Mouse (Mus musculus) hindbrain, embryonic 16.5 days (tissue): Measurements from ENCODE around the gene Sec16a. TPM values are rescaled to one million over a fixed set of nuclear protein-coding genes. Genes with fewer than 3 reads are reported as not detected.
A peak's percentile ranks its signal among the peaks of the same experiment; 100 is the strongest.

Experiments
- ATAC-seq: fragments of 200-750 bp; cut with Nextera tagmentation; 2 replicates; pipeline ENCODE4 v1.8.0; 2017; ENCODE audit warnings: moderate TSS enrichment, moderate library complexity
- H3K27ac ChIP-seq: fragments of 300-500 bp; sonication (generic); 2 replicates; pipeline ENCODE4 v1.5.1; 2014; ENCODE audit warnings: low read depth, mild to moderate bottlenecking, control low read depth, low read length, moderate library complexity
- H3K27me3 ChIP-seq: fragments of 300-500 bp; sonication (generic); replicated peaks from 2 replicates; pipeline ENCODE4 v1.6.1; 2014; ENCODE audit warnings: low read length; ENCODE audit not compliant: control insufficient read depth, insufficient read depth
- H3K36me3 ChIP-seq: fragments of 300-500 bp; sonication (generic); 2 replicates; pipeline ENCODE4 v1.6.1; 2014; ENCODE audit warnings: mild to moderate bottlenecking, low read length, moderate library complexity, mixed read lengths; ENCODE audit not compliant: control insufficient read depth, insufficient read depth
- H3K4me1 ChIP-seq: fragments of 300-500 bp; sonication (generic); 2 replicates; pipeline ENCODE4 v1.6.1; 2014; ENCODE audit warnings: low read depth, low read length; ENCODE audit not compliant: control insufficient read depth, insufficient read depth
- H3K4me2 ChIP-seq: fragments of 300-500 bp; sonication (generic); 2 replicates; pipeline ENCODE4 v1.6.1; 2014; ENCODE audit warnings: mild to moderate bottlenecking, low read length, control low read depth, moderate library complexity
- H3K4me3 ChIP-seq: fragments of 300-500 bp; sonication (generic); 2 replicates; pipeline ENCODE4 v1.5.1; 2014; ENCODE audit warnings: mild to moderate bottlenecking, low read length, control low read depth, moderate library complexity
- H3K9ac ChIP-seq: fragments of 300-500 bp; sonication (generic); 2 replicates; pipeline ENCODE4 v1.6.1; 2014; ENCODE audit warnings: low read depth, mild to moderate bottlenecking, control low read depth, low read length, moderate library complexity
- H3K9me3 ChIP-seq: fragments of 300-500 bp; sonication (generic); 2 replicates; pipeline ENCODE4 v1.6.1; 2014; ENCODE audit warnings: mild to moderate bottlenecking, low read length, moderate library complexity; ENCODE audit not compliant: control insufficient read depth
- WGBS: fragments of 180-500 bp; shearing (Covaris S2); extraction: QIAGEN DNeasy Blood & Tissue Kit; methylation state at CpG from one replicate; pipeline ENCODE4 v1.1.7; 2014; 5-methylcytosine and 5-hydroxymethylcytosine counted together
- polyA plus RNA-seq: library from polyadenylated mRNA; unstranded; fragments of >200 nt; fragmentation: Nextera tagmentation; extraction: Ambion mirVana; gene quantifications from 2 replicates; pipeline ENCODE4 v1.2.1, GENCODE M21; 2015

Sec16a gene
- polyA plus RNA-seq, 1 experiment from 2014 or later = 15.4 TPM

- WGBS = 16% methylated on average over 7 of the region's 7 CpGs
- no peaks in the 10 kb centered on the region for H3K36me3 ChIP-seq
- peaks cover 77% of the 10 kb centered on the region for H3K4me1 ChIP-seq
- H3K9ac ChIP-seq = peak overlapping the region; percentile 48; the same call in 1 of the 2 replicates
- ATAC-seq = peak; percentile 79
- peak overlapping the region; percentile 32 for H3K4me2 ChIP-seq
- peak overlapping the region; percentile 88 for H3K27ac ChIP-seq
- no peaks in the 10 kb centered on the region for H3K9me3 ChIP-seq
- H3K27me3 ChIP-seq = no peaks in the 10 kb centered on the region
- H3K4me3 ChIP-seq = no peak overlapping the region
Measured at GRCm38 (mm10) chr2:26485710-26486109, 40.7 kb upstream of the Sec16a start.

GRCm38 (mm10) chr2:26485278-26485677 lies 40.3 kb upstream of the Sec16a start:
- Histone ChIP-seq H3K9me3 (no peaks in the 10 kb centered on the region), H3K4me3 (no peak overlapping the region), H3K27ac (peak overlapping the region; percentile 88), H3K27me3 (no peaks in the 10 kb centered on the region), H3K9ac (peak overlapping the region; percentile 36; the same call in 1 of the 2 replicates), H3K4me2 (peak overlapping the region; percentile 32), H3K4me1 (peaks cover 73% of the 10 kb centered on the region), H3K36me3 (no peaks in the 10 kb centered on the region)
- 25% methylated on average over 9 of the region's 9 CpGs for WGBS
- peak; percentile 3; the same call in 1 of the 2 replicates for ATAC-seq

- no peaks in the 10 kb centered on the region for H3K9me3 ChIP-seq
- H3K4me3 ChIP-seq = no peak overlapping the region
- H3K36me3 ChIP-seq = no peaks in the 10 kb centered on the region
- H3K27ac ChIP-seq = no peak overlapping the region
- peaks cover 67% of the 10 kb centered on the region for H3K4me1 ChIP-seq
- ATAC-seq = no peak
- H3K9ac ChIP-seq = no peak overlapping the region
- H3K27me3 ChIP-seq = no peaks in the 10 kb centered on the region
- 63% methylated on average over 10 of the region's 10 CpGs for WGBS
- no peak overlapping the region for H3K4me2 ChIP-seq
Measured at GRCm38 (mm10) chr2:26484169-26484568, 39.2 kb upstream of the Sec16a start.

- WGBS = 50% methylated on average over 13 of the region's 13 CpGs
- Histone ChIP-seq H3K9me3 (no peaks in the 10 kb centered on the region), H3K36me3 (no peaks in the 10 kb centered on the region), H3K9ac (peak overlapping the region; percentile 28; the same call in 1 of the 2 replicates), H3K27me3 (no peaks in the 10 kb centered on the region), H3K4me2 (no peak overlapping the region), H3K27ac (peak overlapping the region; percentile 50; the same call in 1 of the 2 replicates), H3K4me3 (no peak overlapping the region), H3K4me1 (peaks cover 65% of the 10 kb centered on the region)
- no peak for ATAC-seq
Measured at GRCm38 (mm10) chr2:26483230-26483869, 38.3 kb upstream of the Sec16a start.

- peaks cover 59% of the 10 kb centered on the region for H3K4me1 ChIP-seq
Measured at GRCm38 (mm10) chr2:26482824-26483223, 37.8 kb upstream of the Sec16a start.

GRCm38 (mm10) chr2:26481724-26482495 lies 36.9 kb upstream of the Sec16a start:
- H3K27ac ChIP-seq = peak overlapping the region; percentile 46; the same call in 1 of the 2 replicates
- ATAC-seq = no peak

More at GRCm38 (mm10) chr2:26482824-26483223, 37.8 kb upstream of the Sec16a start:
- 0 out of 2 replicates have a peak, but pooled peaks cover 2% of the 10 kb centered on the region for H3K36me3 ChIP-seq
- H3K4me3 ChIP-seq = no peak overlapping the region
- WGBS = 93% methylated on average over 3 of the region's 3 CpGs
- H3K9ac ChIP-seq = peak overlapping the region; percentile 28; the same call in 1 of the 2 replicates
- peak overlapping the region; percentile 50; the same call in 1 of the 2 replicates for H3K27ac ChIP-seq
- no peaks in the 10 kb centered on the region for H3K9me3 ChIP-seq
- H3K27me3 ChIP-seq = no peaks in the 10 kb centered on the region
- H3K4me2 ChIP-seq = no peak overlapping the region
- no peak for ATAC-seq

GRCm38 (mm10) chr2:26480911-26481310 lies 35.9 kb upstream of the Sec16a start:
- H3K27ac ChIP-seq = no peak overlapping the region
- peaks cover 40% of the 10 kb centered on the region for H3K4me1 ChIP-seq
- H3K9ac ChIP-seq = no peak overlapping the region
- H3K27me3 ChIP-seq = no peaks in the 10 kb centered on the region
- H3K4me2 ChIP-seq = no peak overlapping the region
- 0 out of 2 replicates have a peak, but pooled peaks cover 3% of the 10 kb centered on the region for H3K36me3 ChIP-seq
- H3K4me3 ChIP-seq = no peak overlapping the region
- no peak for ATAC-seq
- H3K9me3 ChIP-seq = no peaks in the 10 kb centered on the region
- 90% methylated on average over 12 of the region's 12 CpGs for WGBS

More at GRCm38 (mm10) chr2:26481724-26482495, 36.9 kb upstream of the Sec16a start:
- Histone ChIP-seq H3K4me3 (no peak overlapping the region), H3K4me1 (peaks cover 50% of the 10 kb centered on the region), H3K4me2 (no peak overlapping the region), H3K9ac (no peak overlapping the region), H3K27me3 (no peaks in the 10 kb centered on the region), H3K36me3 (0 out of 2 replicates have a peak, but pooled peaks cover 3% of the 10 kb centered on the region), H3K9me3 (no peaks in the 10 kb centered on the region)
- 72% methylated on average over 10 of the region's 10 CpGs for WGBS

GRCm38 (mm10) chr2:26478685-26479205 lies 33.7 kb upstream of the Sec16a start:
- Histone ChIP-seq H3K27me3 (no peaks in the 10 kb centered on the region), H3K9me3 (no peaks in the 10 kb centered on the region), H3K27ac (peak overlapping the region; percentile 26), H3K4me1 (peaks cover 26% of the 10 kb centered on the region), H3K36me3 (0 out of 2 replicates have a peak, but pooled peaks cover 3% of the 10 kb centered on the region), H3K4me2 (no peak overlapping the region), H3K4me3 (no peak overlapping the region), H3K9ac (no peak overlapping the region)
- peak; percentile 72; the same call in 1 of the 2 replicates for ATAC-seq
- WGBS = 68% methylated on average over 2 of the region's 2 CpGs

GRCm38 (mm10) chr2:26477911-26478310 lies 32.9 kb upstream of the Sec16a start:
- Histone ChIP-seq H3K4me2 (no peak overlapping the region), H3K27me3 (no peaks in the 10 kb centered on the region), H3K36me3 (0 out of 2 replicates have a peak, but pooled peaks cover 3% of the 10 kb centered on the region), H3K4me1 (peaks cover 18% of the 10 kb centered on the region), H3K9ac (no peak overlapping the region), H3K4me3 (no peak overlapping the region), H3K9me3 (no peaks in the 10 kb centered on the region), H3K27ac (no peak overlapping the region)
- 97% methylated on average over 7 of the region's 7 CpGs for WGBS
- ATAC-seq = no peak
